Mouse (Mus musculus) MN1 (cell line): ENCODE measurements at regions not wholly inside any gene's neighbourhood (a gene's known extent, or its start where the extent isn't known, plus 50 kb on each side); places are given as distances from the start of the nearest gene placed in this dataset.

Experiments
- DNase-seq: peaks from one replicate; pipeline ENCODE4 v3.0.0-alpha.2; 2016; ENCODE audit warnings: low spot score

GRCm38 (mm10) chr2:137974651-137975050, 281.7 kb upstream of the Btbd3 start:
- DNase-seq, result no peak

GRCm38 (mm10) chr2:137969156-137969555, 287.2 kb upstream of the Btbd3 start:
- no peak for DNase-seq

GRCm38 (mm10) chr2:137966460-137967076, 289.8 kb upstream of the Btbd3 start:
- DNase-seq, result no peak

- DNase-seq, result no peak
Measured at GRCm38 (mm10) chr2:137954830-137955229, 301.5 kb upstream of the Btbd3 start.

GRCm38 (mm10) chr2:137953144-137953543, 303.2 kb upstream of the Btbd3 start:
- no peak for DNase-seq

GRCm38 (mm10) chr2:137951942-137952341, 304.4 kb upstream of the Btbd3 start:
- DNase-seq, result no peak

- no peak for DNase-seq
Measured at GRCm38 (mm10) chr2:137950931-137951330, 305.4 kb upstream of the Btbd3 start.

GRCm38 (mm10) chr2:137942753-137943152, 313.6 kb upstream of the Btbd3 start:
- peak; percentile 55 for DNase-seq

GRCm38 (mm10) chr2:137939591-137939990, 316.8 kb upstream of the Btbd3 start:
- DNase-seq, result no peak

GRCm38 (mm10) chr2:137938831-137939480, 317.4 kb upstream of the Btbd3 start:
- DNase-seq, result no peak

- DNase-seq, result no peak
Measured at GRCm38 (mm10) chr2:137936613-137937012, 319.8 kb upstream of the Btbd3 start.

- DNase-seq, result no peak
Measured at GRCm38 (mm10) chr2:137932931-137933330, 323.4 kb upstream of the Btbd3 start.

GRCm38 (mm10) chr2:137932488-137932887, 323.9 kb upstream of the Btbd3 start:
- no peak for DNase-seq

GRCm38 (mm10) chr2:137925488-137925887, 330.9 kb upstream of the Btbd3 start:
- no peak for DNase-seq

- no peak for DNase-seq
Measured at GRCm38 (mm10) chr2:137924576-137924975, 331.8 kb upstream of the Btbd3 start.

GRCm38 (mm10) chr2:137898425-137898824, 357.9 kb upstream of the Btbd3 start:
- no peak for DNase-seq

- DNase-seq, result no peak
Measured at GRCm38 (mm10) chr2:137880211-137881031, 375.9 kb upstream of the Btbd3 start.

GRCm38 (mm10) chr2:137869676-137870075, 386.7 kb upstream of the Btbd3 start:
- DNase-seq, result no peak

- no peak for DNase-seq
Measured at GRCm38 (mm10) chr2:137854494-137854893, 401.9 kb upstream of the Btbd3 start.

- DNase-seq, result no peak
Measured at GRCm38 (mm10) chr2:137853399-137854259, 402.7 kb upstream of the Btbd3 start.

- no peak for DNase-seq
Measured at GRCm38 (mm10) chr2:137847901-137848300, 408.5 kb upstream of the Btbd3 start.

GRCm38 (mm10) chr2:137827814-137828374, 428.5 kb upstream of the Btbd3 start:
- DNase-seq, result no peak
